Mouse (Mus musculus) limb, embryonic 13.5 days (tissue): Measurements from ENCODE around the gene Hexim2. TPM values are rescaled to one million over a fixed set of nuclear protein-coding genes. Genes with fewer than 3 reads are reported as not detected.

ENCODE experiments used
- ATAC-seq: fragments of 200-750 bp; cut with Nextera tagmentation; 2 replicates; pipeline ENCODE4 v1.8.0; 2017; ENCODE audit warnings: low read depth, moderate number of reproducible peaks, moderate TSS enrichment; ENCODE audit not compliant: low FRiP score
- H3K27ac ChIP-seq: fragments of 300-500 bp; sonication (generic); 2 replicates; pipeline ENCODE4 v1.5.1; 2015; ENCODE audit warnings: inconsistent platforms, mild to moderate bottlenecking, moderate library complexity
- H3K27me3 ChIP-seq: fragments of 300-500 bp; sonication (generic); 2 replicates; pipeline ENCODE4 v1.6.1; 2015; ENCODE audit warnings: mild to moderate bottlenecking, inconsistent platforms
- H3K36me3 ChIP-seq: fragments of 300-500 bp; sonication (generic); 2 replicates; pipeline ENCODE4 v1.6.1; 2015; ENCODE audit warnings: inconsistent platforms, mild to moderate bottlenecking, moderate library complexity
- H3K4me1 ChIP-seq: fragments of 300-500 bp; sonication (generic); 2 replicates; pipeline ENCODE4 v1.6.1; 2015; ENCODE audit warnings: inconsistent platforms
- H3K4me2 ChIP-seq: fragments of 300-500 bp; sonication (generic); replicated peaks from 2 replicates; pipeline ENCODE4 v1.6.1; 2015; ENCODE audit warnings: inconsistent platforms, mild to moderate bottlenecking, moderate library complexity
- H3K4me3 ChIP-seq: fragments of 300-500 bp; sonication (generic); 2 replicates; pipeline ENCODE4 v1.5.1; 2015; ENCODE audit warnings: moderate library complexity, mild to moderate bottlenecking, inconsistent platforms
- H3K9ac ChIP-seq: fragments of 300-500 bp; sonication (generic); 2 replicates; pipeline ENCODE4 v1.6.1; 2015; ENCODE audit warnings: mild to moderate bottlenecking, inconsistent platforms
- H3K9me3 ChIP-seq: fragments of 300-500 bp; sonication (generic); 2 replicates; pipeline ENCODE4 v1.6.1; 2016; ENCODE audit warnings: inconsistent platforms
- WGBS: fragments of 180-500 bp; shearing (Covaris S2); methylation state at CpG from one replicate; pipeline ENCODE4 v1.1.7; 2015; 5-methylcytosine and 5-hydroxymethylcytosine counted together
- polyA plus RNA-seq: library from polyadenylated mRNA; unstranded; fragments of >200 nt; fragmentation: Nextera tagmentation; extraction: Ambion mirVana; gene quantifications from 2 replicates; pipeline ENCODE4 v1.2.1, GENCODE M21; 2015

Gene Hexim2
- polyA plus RNA-seq, 1 experiment from 2014 or later, result 12.8 TPM

- Histone ChIP-seq H3K4me3 (no peak overlapping the region), H3K9me3 (no peaks in the 10 kb centered on the region), H3K36me3 (peaks cover 15% of the 10 kb centered on the region), H3K27me3 (no peaks in the 10 kb centered on the region), H3K9ac (no peak overlapping the region), H3K4me1 (peaks cover 34% of the 10 kb centered on the region), H3K4me2 (peak overlapping the region; percentile 67), H3K27ac (peak overlapping the region; percentile 74; the same call in 1 of the 2 replicates)
- no peak for ATAC-seq
- 61% methylated on average over 3 of the region's 3 CpGs for WGBS
Observed at GRCm38 (mm10) chr11:103134221-103134620, 2.0 kb downstream of the Hexim2 start.

GRCm38 (mm10) chr11:103136039-103136577 lies 3.9 kb downstream of the Hexim2 start:
- Histone ChIP-seq H3K27me3 (no peaks in the 10 kb centered on the region), H3K9ac (no peak overlapping the region), H3K36me3 (peaks cover 21% of the 10 kb centered on the region), H3K4me2 (no peak overlapping the region), H3K4me3 (no peak overlapping the region), H3K9me3 (no peaks in the 10 kb centered on the region), H3K4me1 (peaks cover 31% of the 10 kb centered on the region), H3K27ac (no peak overlapping the region)
- no peak for ATAC-seq
- WGBS, result 90% methylated on average over 8 of the region's 8 CpGs

- H3K36me3 ChIP-seq, result peaks cover 21% of the 10 kb centered on the region
- no peak overlapping the region for H3K4me3 ChIP-seq
- no peaks in the 10 kb centered on the region for H3K9me3 ChIP-seq
- no peaks in the 10 kb centered on the region for H3K27me3 ChIP-seq
- H3K4me1 ChIP-seq, result peaks cover 35% of the 10 kb centered on the region
- H3K4me2 ChIP-seq, result no peak overlapping the region
- peak overlapping the region; percentile 39; the same call in 1 of the 2 replicates for H3K9ac ChIP-seq
- WGBS, result 83% methylated on average over 14 of the region's 14 CpGs
- ATAC-seq, result no peak
- peak overlapping the region; percentile 67 for H3K27ac ChIP-seq
Observed at GRCm38 (mm10) chr11:103139951-103140762, 7.9 kb downstream of the Hexim2 start.

GRCm38 (mm10) chr11:103140763-103141100 lies 8.5 kb downstream of the Hexim2 start:
- no peak overlapping the region for H3K4me3 ChIP-seq
- no peak for ATAC-seq
- peak overlapping the region; percentile 39 for H3K9ac ChIP-seq
- H3K36me3 ChIP-seq, result peaks cover 21% of the 10 kb centered on the region
- 57% methylated on average over 6 of the region's 6 CpGs for WGBS
- no peaks in the 10 kb centered on the region for H3K27me3 ChIP-seq
- no peaks in the 10 kb centered on the region for H3K9me3 ChIP-seq
- peak overlapping the region; percentile 67 for H3K27ac ChIP-seq
- H3K4me2 ChIP-seq, result no peak overlapping the region
- peaks cover 34% of the 10 kb centered on the region for H3K4me1 ChIP-seq

- H3K4me1 ChIP-seq, result peaks cover 34% of the 10 kb centered on the region
Observed at GRCm38 (mm10) chr11:103141101-103141943, 9.1 kb downstream of the Hexim2 start.

GRCm38 (mm10) chr11:103141944-103142255 lies 9.7 kb downstream of the Hexim2 start:
- WGBS, result 37% methylated on average over 1 of the region's 1 CpGs
- H3K27me3 ChIP-seq, result no peaks in the 10 kb centered on the region
- no peaks in the 10 kb centered on the region for H3K9me3 ChIP-seq
- no peak for ATAC-seq
- peaks cover 21% of the 10 kb centered on the region for H3K36me3 ChIP-seq
- peak overlapping the region; percentile 39; the same call in 1 of the 2 replicates for H3K9ac ChIP-seq
- H3K4me3 ChIP-seq, result no peak overlapping the region
- H3K4me2 ChIP-seq, result peak overlapping the region; percentile 56
- peak overlapping the region; percentile 83; the same call in 1 of the 2 replicates for H3K27ac ChIP-seq
- H3K4me1 ChIP-seq, result peaks cover 34% of the 10 kb centered on the region

More at GRCm38 (mm10) chr11:103141101-103141943, 9.1 kb downstream of the Hexim2 start:
- 27% methylated on average over 9 of the region's 11 CpGs for WGBS
- Histone ChIP-seq H3K4me2 (peak overlapping the region; percentile 56; the same call in 1 of the 2 replicates), H3K36me3 (peaks cover 21% of the 10 kb centered on the region), H3K9ac (peak overlapping the region; percentile 39), H3K4me3 (no peak overlapping the region), H3K27me3 (no peaks in the 10 kb centered on the region), H3K9me3 (no peaks in the 10 kb centered on the region), H3K27ac (peak overlapping the region; percentile 83)
- no peak for ATAC-seq

- Histone ChIP-seq H3K4me2 (peak overlapping the region; percentile 56), H3K9me3 (no peaks in the 10 kb centered on the region), H3K27ac (peak overlapping the region; percentile 83), H3K27me3 (no peaks in the 10 kb centered on the region), H3K36me3 (peaks cover 21% of the 10 kb centered on the region), H3K9ac (peak overlapping the region; percentile 50), H3K4me1 (peaks cover 34% of the 10 kb centered on the region), H3K4me3 (peak overlapping the region; percentile 29)
- ATAC-seq, result peak; percentile 76
- 38% methylated on average over 7 of the region's 8 CpGs for WGBS
Observed at GRCm38 (mm10) chr11:103142441-103143182, 10.4 kb downstream of the Hexim2 start.

GRCm38 (mm10) chr11:103144309-103145285 lies 12.4 kb downstream of the Hexim2 start:
- peak; percentile 20; the same call in 1 of the 2 replicates for ATAC-seq
- H3K36me3 ChIP-seq, result peaks cover 6% of the 10 kb centered on the region; the same call in 1 of the 2 replicates
- H3K27me3 ChIP-seq, result no peaks in the 10 kb centered on the region
- peaks cover 34% of the 10 kb centered on the region for H3K4me1 ChIP-seq
- H3K9me3 ChIP-seq, result no peaks in the 10 kb centered on the region
- H3K4me2 ChIP-seq, result no peak overlapping the region
- H3K27ac ChIP-seq, result no peak overlapping the region; the same call in 1 of the 2 replicates
- no peak overlapping the region for H3K9ac ChIP-seq
- H3K4me3 ChIP-seq, result no peak overlapping the region
- WGBS, result 44% methylated on average over 12 of the region's 12 CpGs

- Histone ChIP-seq H3K9ac (no peak overlapping the region), H3K27ac (no peak overlapping the region), H3K4me2 (no peak overlapping the region), H3K36me3 (no peaks in the 10 kb centered on the region), H3K9me3 (no peaks in the 10 kb centered on the region), H3K4me3 (no peak overlapping the region), H3K4me1 (peaks cover 23% of the 10 kb centered on the region), H3K27me3 (no peaks in the 10 kb centered on the region)
- no peak for ATAC-seq
- WGBS, result 94% methylated on average over 4 of the region's 4 CpGs
Observed at GRCm38 (mm10) chr11:103146386-103146785, 14.2 kb downstream of the Hexim2 start.

GRCm38 (mm10) chr11:103147766-103148165 lies 15.5 kb downstream of the Hexim2 start:
- H3K9ac ChIP-seq, result no peak overlapping the region
- no peak overlapping the region for H3K4me2 ChIP-seq
- no peak for ATAC-seq
- H3K36me3 ChIP-seq, result no peaks in the 10 kb centered on the region
- 66% methylated on average over 4 of the region's 4 CpGs for WGBS
- peaks cover 10% of the 10 kb centered on the region for H3K4me1 ChIP-seq
- H3K27me3 ChIP-seq, result no peaks in the 10 kb centered on the region
- no peaks in the 10 kb centered on the region for H3K9me3 ChIP-seq
- no peak overlapping the region for H3K27ac ChIP-seq
- H3K4me3 ChIP-seq, result no peak overlapping the region

- WGBS, result 95% methylated on average over 4 of the region's 4 CpGs
- Histone ChIP-seq H3K27ac (no peak overlapping the region), H3K9ac (no peak overlapping the region), H3K4me1 (peaks cover 2% of the 10 kb centered on the region), H3K27me3 (no peaks in the 10 kb centered on the region), H3K36me3 (no peaks in the 10 kb centered on the region), H3K4me2 (no peak overlapping the region), H3K9me3 (no peaks in the 10 kb centered on the region), H3K4me3 (no peak overlapping the region)
- ATAC-seq, result no peak
Observed at GRCm38 (mm10) chr11:103149771-103150170, 17.5 kb downstream of the Hexim2 start.
